Mouse (Mus musculus) cerebellum, postnatal 36 days (tissue): Measurements from ENCODE around the gene Ubqln3.

Experiments
- DNase-seq, 2 experiments: peaks; one replicate each; pipeline ENCODE4 v3.0.0; 2021 to 2022; ENCODE audit warnings: mixed read lengths in 2 of 2

Gene Ubqln3

GRCm38 (mm10) chr7:104143179-104143578 is at the start of gene Ubqln3:
TSS of gene Ubqln3 (minus strand) at chr7:104143279.
- DNase-seq: no peak

GRCm38 (mm10) chr7:104191275-104191674 is 48.2 kb upstream of the Ubqln3 start:
- DNase-seq: no peak

- no peak for DNase-seq
Measured at GRCm38 (mm10) chr7:104183292-104183691, 40.2 kb upstream of the Ubqln3 start, which contains the start of gene Olfr648. TSS of gene Olfr648 (minus strand) at chr7:104183392.

GRCm38 (mm10) chr7:104179074-104179473 is 36.0 kb upstream of the Ubqln3 start:
- DNase-seq: no peak

GRCm38 (mm10) chr7:104178422-104179054 is 35.5 kb upstream of the Ubqln3 start:
- no peak for DNase-seq

GRCm38 (mm10) chr7:104175085-104175484 is 32.0 kb upstream of the Ubqln3 start:
- no peak for DNase-seq

- no peak for DNase-seq
Measured at GRCm38 (mm10) chr7:104169634-104170204, 26.6 kb upstream of the Ubqln3 start.

GRCm38 (mm10) chr7:104167105-104167504 is 24.0 kb upstream of the Ubqln3 start:
- DNase-seq: no peak

GRCm38 (mm10) chr7:104150456-104150855 is 7.4 kb upstream of the Ubqln3 start, which contains the start of gene Ubqlnl:
TSS of gene Ubqlnl (minus strand) at chr7:104150556.
- DNase-seq: no peak

- no peak for DNase-seq
Measured at GRCm38 (mm10) chr7:104137305-104137704, 5.8 kb downstream of the Ubqln3 start, which contains the start of gene Olfr643. TSS of gene Olfr643 (minus strand) at chr7:104137405.

GRCm38 (mm10) chr7:104129726-104130125 is 13.4 kb downstream of the Ubqln3 start, which contains the start of gene Ubqln5:
TSS of gene Ubqln5 (minus strand) at chr7:104129826.
- DNase-seq: no peak

- DNase-seq: no peak
Measured at GRCm38 (mm10) chr7:104104757-104104972, 38.4 kb downstream of the Ubqln3 start, which contains the start of gene Olfr646. TSS of gene Olfr646 (plus strand) at chr7:104104873.

- no peak for DNase-seq
Measured at GRCm38 (mm10) chr7:104103913-104104756, 38.9 kb downstream of the Ubqln3 start.
